In genomic region chr9:121856649-121857416, GRCm38 (mm10) we compare ENCODE assay signal across 8 mouse cellular contexts. TPM values are rescaled to one million over a fixed set of nuclear protein-coding genes. Genes with fewer than 3 reads are reported as not detected.
DNase-seq lines count a peak whose midpoint lies in the region; ATAC-seq lines count a peak whose summit lies in the region.

No protein-coding gene starts in this region.

- H3K27me3 ChIP-seq in embryonic facial prominence, embryonic 11.5 days (ENCODE audit: control insufficient read depth, insufficient read depth, low read length) = no peaks in the 10 kb centered on the region
- no peaks in the 10 kb centered on the region for H3K27me3 ChIP-seq in lung, embryonic 16.5 days (ENCODE audit: control insufficient read depth, insufficient read depth, low read depth, low read length)
- no peaks in the 10 kb centered on the region for H3K27me3 ChIP-seq in splenic B cell, adult 2 months (ENCODE audit: control insufficient read depth, insufficient read depth, low read length, poor library complexity, severe bottlenecking)

- H3K4me1 ChIP-seq in embryonic facial prominence, embryonic 11.5 days (ENCODE audit: control insufficient read depth, insufficient read depth, low read length) = no peaks in the 10 kb centered on the region
- H3K4me1 ChIP-seq in lung, embryonic 16.5 days (replicated peaks; ENCODE audit: control insufficient read depth, insufficient read depth, low read length) = peaks cover 6% of the 10 kb centered on the region

- no peaks in the 10 kb centered on the region for H3K36me3 ChIP-seq in embryonic facial prominence, embryonic 11.5 days (replicated peaks; ENCODE audit: control insufficient read depth, insufficient read depth, low read depth, low read length)
- peaks cover 2% of the 10 kb centered on the region; the same call in 1 of the 2 replicates for H3K36me3 ChIP-seq in lung, embryonic 16.5 days (ENCODE audit: control insufficient read depth, insufficient read depth, low read length)
- H3K36me3 ChIP-seq in splenic B cell, adult 2 months (ENCODE audit: control insufficient read depth, insufficient read depth, low read length, poor library complexity, severe bottlenecking) = no peaks in the 10 kb centered on the region; the same call in 1 of the 2 replicates

- no peaks in the 10 kb centered on the region for H3K9me3 ChIP-seq in embryonic facial prominence, embryonic 11.5 days (replicated peaks; ENCODE audit: control insufficient read depth, low read length)
- no peaks in the 10 kb centered on the region for H3K9me3 ChIP-seq in lung, embryonic 16.5 days (ENCODE audit: control insufficient read depth, low read length)

- H3K4me2 ChIP-seq in embryonic facial prominence, embryonic 11.5 days (ENCODE audit: low read depth, low read length) = peak overlapping the region; percentile 88
- H3K4me2 ChIP-seq in lung, embryonic 16.5 days (ENCODE audit: low read depth, low read length) = peak overlapping the region; percentile 90

- H3K27ac ChIP-seq in embryonic facial prominence, embryonic 11.5 days (replicated peaks; ENCODE audit: low read depth, low read length) = peak overlapping the region; percentile 56; the same call in 1 of the 2 replicates
- H3K27ac ChIP-seq in lung, embryonic 16.5 days (ENCODE audit: low read length) = peak overlapping the region; percentile 99

- peak overlapping the region; percentile 80 for H3K9ac ChIP-seq in embryonic facial prominence, embryonic 11.5 days (replicated peaks; ENCODE audit: low read length)
- peak overlapping the region; percentile 90 for H3K9ac ChIP-seq in lung, embryonic 16.5 days (ENCODE audit: low read length)

- peak; percentile 32 for DNase-seq in heart, adult 8-10 months (ENCODE audit: low spot score)
- DNase-seq in heart, postnatal 4 days = no peak
- DNase-seq in CD8-positive naive resting alpha-beta T cell, adult 2 months (ENCODE audit: low read depth in 2 of 2, low spot score in 2 of 2) = peak; percentile 36 to 50
- DNase-seq in embryonic facial prominence, embryonic 11.5 days (ENCODE audit: low spot score) = peak; percentile 13
- DNase-seq in induced T-regulatory cell, adult 2 months (ENCODE audit: low read depth) = peak; percentile 71
- DNase-seq in splenic B cell, adult 2 months (ENCODE audit: low read depth, low spot score) = peak; percentile 56
- no peak for DNase-seq in right cerebral cortex, postnatal 10 days (ENCODE audit: low spot score in 2 of 2)

- 2% methylated on average over 39 of the region's 39 CpGs for WGBS in embryonic facial prominence, embryonic 11.5 days
- under 1% methylated on average over 36 of the region's 39 CpGs for WGBS in lung, embryonic 16.5 days

- peak; percentile 49 for ATAC-seq in embryonic facial prominence, embryonic 11.5 days (replicated peaks; ENCODE audit: insufficient number of reproducible peaks, low FRiP score, low TSS enrichment, low read depth)
- peak; percentile 8 for ATAC-seq in lung, embryonic 16.5 days (ENCODE audit: low read depth)

- H3K4me3 ChIP-seq in embryonic facial prominence, embryonic 11.5 days (ENCODE audit: low read depth, low read length) = peak overlapping the region; percentile 86
- H3K4me3 ChIP-seq in lung, embryonic 16.5 days (ENCODE audit: low read length) = peak overlapping the region; percentile 90

RNA-seq across cellular contexts. Expression of gene Higd1a, which starts 1.3 kb away (rescaled TPM):
- total RNA-seq in heart, adult 8-10 months (2022) = 100 to 1,000 TPM; 186 to 221 (median 198) TPM
- total RNA-seq in heart, postnatal 4 days (2021) = 100 to 1,000 TPM; 153 to 165 TPM
- 135 and 136 TPM in 2 replicates for polyA plus RNA-seq in embryonic facial prominence, embryonic 11.5 days (2014; fragmentation: Nextera tagmentation; extraction: Ambion mirVana)
- 152 and 166 TPM in 2 replicates for polyA plus RNA-seq in lung, embryonic 16.5 days (2015; fragmentation: Nextera tagmentation; extraction: Ambion mirVana)

RNA-seq across cellular contexts. Expression of gene Ccdc13, which starts 17.6 kb away (rescaled TPM):
- under 1 TPM in 2 of 4 experiments, not detected in 2; 0.12 to 0.27 TPM for total RNA-seq in heart, adult 8-10 months (2022)
- total RNA-seq in heart, postnatal 4 days (2021) = not detected
- polyA plus RNA-seq in embryonic facial prominence, embryonic 11.5 days (2014; fragmentation: Nextera tagmentation; extraction: Ambion mirVana) = 0.18 and 1.3 TPM in 2 replicates
- polyA plus RNA-seq in lung, embryonic 16.5 days (2015; fragmentation: Nextera tagmentation; extraction: Ambion mirVana) = 2.0 and 2.4 TPM in 2 replicates

RNA-seq across cellular contexts. Expression of gene Ackr2, which starts 41.3 kb away (rescaled TPM):
- 1 to 10 TPM in 3 of 4 experiments, under 1 TPM in 1; 0.87 to 2.2 (median 1.3) TPM for total RNA-seq in heart, adult 8-10 months (2022)
- total RNA-seq in heart, postnatal 4 days (2021) = 1 to 10 TPM; 3.1 to 5.8 TPM
- 0.10 and 0.31 TPM in 2 replicates for polyA plus RNA-seq in embryonic facial prominence, embryonic 11.5 days (2014; fragmentation: Nextera tagmentation; extraction: Ambion mirVana)
- polyA plus RNA-seq in lung, embryonic 16.5 days (2015; fragmentation: Nextera tagmentation; extraction: Ambion mirVana) = 1.6 and 2.9 TPM in 2 replicates

RNA-seq across cellular contexts. Expression of gene Cyp8b1, which starts 59.3 kb away (rescaled TPM):
- total RNA-seq in heart, adult 8-10 months (2022) = not detected
- total RNA-seq in heart, postnatal 4 days (2021) = not detected
- not detected in 2 replicates for polyA plus RNA-seq in embryonic facial prominence, embryonic 11.5 days (2014; fragmentation: Nextera tagmentation; extraction: Ambion mirVana)
- polyA plus RNA-seq in lung, embryonic 16.5 days (2015; fragmentation: Nextera tagmentation; extraction: Ambion mirVana) = 0.28 TPM in 1 of 2 replicates, not detected in the other

Comparison
In these comparisons a context has a peak if more than half of its experiments do, and no peak if none do; other contexts are left out.
1. DNase-seq: peak in heart, adult 8-10 months (single experiment), CD8-positive naive resting alpha-beta T cell, adult 2 months (2 of 2), embryonic facial prominence, embryonic 11.5 days (single experiment), induced T-regulatory cell, adult 2 months (single experiment) and splenic B cell, adult 2 months (single experiment); none in heart, postnatal 4 days (single experiment) and right cerebral cortex, postnatal 10 days (0 of 2).